Mouse (Mus musculus) neural tube, embryonic 11.5 days (tissue): ENCODE measurements around the gene Prdm12. TPM values are rescaled to one million over a fixed set of nuclear protein-coding genes. Genes with fewer than 3 reads are reported as not detected.

Experiments used
- ATAC-seq: fragments of 200-750 bp; cut with Nextera tagmentation; 2 replicates; pipeline ENCODE4 v1.8.0; 2017; ENCODE audit warnings: moderate number of reproducible peaks, mild to moderate bottlenecking, moderate TSS enrichment, moderate library complexity; ENCODE audit not compliant: insufficient read depth, low FRiP score, low TSS enrichment
- DNase-seq: peaks from one replicate; pipeline ENCODE4 v3.0.0-alpha.2; 2015; ENCODE audit warnings: low spot score
- H3K27ac ChIP-seq: fragments of 300-500 bp; sonication (generic); 2 replicates; pipeline ENCODE4 v1.5.1; 2014; ENCODE audit warnings: low read depth, mild to moderate bottlenecking, low read length
- H3K27me3 ChIP-seq: fragments of 300-500 bp; sonication (generic); 2 replicates; pipeline ENCODE4 v1.6.1; 2014; ENCODE audit warnings: mild to moderate bottlenecking, low read length, mixed read lengths; ENCODE audit not compliant: control insufficient read depth, insufficient read depth
- H3K36me3 ChIP-seq: fragments of 300-500 bp; sonication (generic); 2 replicates; pipeline ENCODE4 v1.6.1; 2014; ENCODE audit warnings: mild to moderate bottlenecking, low read length, moderate library complexity, mixed read lengths; ENCODE audit not compliant: control insufficient read depth, insufficient read depth
- H3K4me1 ChIP-seq: fragments of 300-500 bp; sonication (generic); 2 replicates; pipeline ENCODE4 v1.6.1; 2014; ENCODE audit warnings: low read length, mixed read lengths; ENCODE audit not compliant: control insufficient read depth, insufficient read depth
- H3K4me2 ChIP-seq: fragments of 300-500 bp; sonication (generic); 2 replicates; pipeline ENCODE4 v1.6.1; 2014; ENCODE audit warnings: low read depth, mild to moderate bottlenecking, moderate library complexity
- H3K4me3 ChIP-seq: fragments of 300-500 bp; sonication (generic); 2 replicates; pipeline ENCODE4 v1.5.1; 2014; ENCODE audit warnings: low read depth, low read length
- H3K9ac ChIP-seq: fragments of 300-500 bp; sonication (generic); 2 replicates; pipeline ENCODE4 v1.6.1; 2014; ENCODE audit warnings: mild to moderate bottlenecking, low read length
- H3K9me3 ChIP-seq: fragments of 300-500 bp; sonication (generic); 2 replicates; pipeline ENCODE4 v1.6.1; 2016; ENCODE audit warnings: low read length; ENCODE audit not compliant: control insufficient read depth
- WGBS: fragments of 180-500 bp; shearing (Covaris S2); extraction: QIAGEN DNeasy Blood & Tissue Kit; methylation state at CpG from one replicate; pipeline ENCODE4 v1.1.7; 2014; 5-methylcytosine and 5-hydroxymethylcytosine counted together
- polyA plus RNA-seq: library from polyadenylated mRNA; unstranded; fragments of >200 nt; fragmentation: Nextera tagmentation; extraction: Ambion mirVana; gene quantifications from 2 replicates; pipeline ENCODE4 v1.2.1, GENCODE M21; 2014

Prdm12 gene
- polyA plus RNA-seq, 1 experiment from 2014 or later = 23.0 TPM

GRCm38 (mm10) chr2:31638581-31639465 lies 1.0 kb upstream of the Prdm12 start:
- Histone ChIP-seq H3K4me1 (peaks cover 39% of the 10 kb centered on the region), H3K27ac (peak overlapping the region; percentile 39; the same call in 1 of the 2 replicates), H3K36me3 (no peaks in the 10 kb centered on the region), H3K9me3 (no peaks in the 10 kb centered on the region), H3K9ac (0 out of 2 replicates have a peak overlapping the region, but pooled peaks have one; percentile 41), H3K4me3 (peak overlapping the region; percentile 31), H3K4me2 (peak overlapping the region; percentile 53), H3K27me3 (peaks cover 96% of the 10 kb centered on the region)
- ATAC-seq = no peak
- DNase-seq = peak; percentile 60
- WGBS = under 1% methylated on average over 34 of the region's 34 CpGs

GRCm38 (mm10) chr2:31639466-31639760 lies 424 bp upstream of the Prdm12 start:
- no peak overlapping the region for H3K9ac ChIP-seq
- peaks cover 39% of the 10 kb centered on the region for H3K4me1 ChIP-seq
- no peak for DNase-seq
- no peaks in the 10 kb centered on the region for H3K9me3 ChIP-seq
- peak; percentile 17; the same call in 1 of the 2 replicates for ATAC-seq
- H3K36me3 ChIP-seq = no peaks in the 10 kb centered on the region
- no peak overlapping the region for H3K27ac ChIP-seq
- H3K4me3 ChIP-seq = peak overlapping the region; percentile 31
- 0% methylated on average over 12 of the region's 13 CpGs for WGBS
- peak overlapping the region; percentile 53 for H3K4me2 ChIP-seq
- peaks cover 96% of the 10 kb centered on the region for H3K27me3 ChIP-seq

- no peak overlapping the region for H3K27ac ChIP-seq
- peaks cover 96% of the 10 kb centered on the region for H3K27me3 ChIP-seq
- H3K4me1 ChIP-seq = peaks cover 31% of the 10 kb centered on the region
- peak overlapping the region; percentile 31 for H3K4me3 ChIP-seq
- ATAC-seq = peak; percentile 28; the same call in 1 of the 2 replicates
- peak overlapping the region; percentile 42 for H3K9ac ChIP-seq
- H3K36me3 ChIP-seq = no peaks in the 10 kb centered on the region
- DNase-seq = peak; percentile 68
- H3K9me3 ChIP-seq = no peaks in the 10 kb centered on the region
- peak overlapping the region; percentile 33; the same call in 1 of the 2 replicates for H3K4me2 ChIP-seq
- under 1% methylated on average over 48 of the region's 48 CpGs for WGBS
These were observed 1.0 kb downstream of the Prdm12 start for GRCm38 (mm10) chr2:31640609-31641507.

GRCm38 (mm10) chr2:31641508-31641830 lies 1.6 kb downstream of the Prdm12 start:
- peaks cover 25% of the 10 kb centered on the region for H3K4me1 ChIP-seq
- H3K9ac ChIP-seq = peak overlapping the region; percentile 42
- under 1% methylated on average over 11 of the region's 11 CpGs for WGBS
- ATAC-seq = no peak
- peaks cover 96% of the 10 kb centered on the region for H3K27me3 ChIP-seq
- H3K4me2 ChIP-seq = peak overlapping the region; percentile 33
- H3K4me3 ChIP-seq = peak overlapping the region; percentile 31
- H3K36me3 ChIP-seq = no peaks in the 10 kb centered on the region
- H3K27ac ChIP-seq = no peak overlapping the region
- no peak for DNase-seq
- H3K9me3 ChIP-seq = no peaks in the 10 kb centered on the region

- H3K36me3 ChIP-seq = no peaks in the 10 kb centered on the region
- H3K4me3 ChIP-seq = peak overlapping the region; percentile 31
- H3K9me3 ChIP-seq = no peaks in the 10 kb centered on the region
- peaks cover 22% of the 10 kb centered on the region for H3K4me1 ChIP-seq
- peaks cover 97% of the 10 kb centered on the region for H3K27me3 ChIP-seq
- no peak overlapping the region for H3K27ac ChIP-seq
- 1% methylated on average over 18 of the region's 18 CpGs for WGBS
- DNase-seq (no peak), ATAC-seq (no peak)
- peak overlapping the region; percentile 30 for H3K4me2 ChIP-seq
- H3K9ac ChIP-seq = peak overlapping the region; percentile 42
These were observed 2.1 kb downstream of the Prdm12 start for GRCm38 (mm10) chr2:31641929-31642328.

- Histone ChIP-seq H3K4me2 (peak overlapping the region; percentile 85), H3K27ac (peak overlapping the region; percentile 4; the same call in 1 of the 2 replicates), H3K36me3 (no peaks in the 10 kb centered on the region), H3K9me3 (no peaks in the 10 kb centered on the region), H3K4me1 (peaks cover 6% of the 10 kb centered on the region; the same call in 1 of the 2 replicates), H3K4me3 (peak overlapping the region; percentile 48), H3K27me3 (peaks cover 85% of the 10 kb centered on the region), H3K9ac (peak overlapping the region; percentile 14; the same call in 1 of the 2 replicates)
- DNase-seq = peak; percentile 47
- no peak for ATAC-seq
- 2% methylated on average over 98 of the region's 109 CpGs for whole genome bisulfite sequencing
These were observed 14.4 kb downstream of the Prdm12 start for GRCm38 (mm10) chr2:31653971-31654853.

- Histone ChIP-seq H3K36me3 (no peaks in the 10 kb centered on the region), H3K4me2 (peak overlapping the region; percentile 85; the same call in 1 of the 2 replicates), H3K27ac (no peak overlapping the region), H3K4me1 (peaks cover 6% of the 10 kb centered on the region; the same call in 1 of the 2 replicates), H3K27me3 (peaks cover 77% of the 10 kb centered on the region), H3K9ac (no peak overlapping the region), H3K9me3 (no peaks in the 10 kb centered on the region), H3K4me3 (peak overlapping the region; percentile 48)
- DNase-seq (peak; percentile 42), ATAC-seq (no peak)
- 2% methylated on average over 22 of the region's 22 CpGs for WGBS
These were observed 15.2 kb downstream of the Prdm12 start for GRCm38 (mm10) chr2:31654854-31655559.
